Mouse (Mus musculus) bone marrow, adult 2 months (tissue): ENCODE data around the gene Tmx4.

Experiments
- CTCF ChIP-seq: fragments of 200-500 bp; IDR thresholded peaks from 2 replicates; pipeline ENCODE4 v1.5.1; 2011; ENCODE audit warnings: low read length, control low read depth; ENCODE audit not compliant: control insufficient read depth, insufficient read depth
- POLR2A ChIP-seq: fragments of 200-500 bp; IDR thresholded peaks from 2 replicates; pipeline ENCODE4 v1.6.1; 2011; ENCODE audit warnings: low read depth, mild to moderate bottlenecking, control low read depth, low read length, borderline replicate concordance; ENCODE audit not compliant: control insufficient read depth

DNA sequence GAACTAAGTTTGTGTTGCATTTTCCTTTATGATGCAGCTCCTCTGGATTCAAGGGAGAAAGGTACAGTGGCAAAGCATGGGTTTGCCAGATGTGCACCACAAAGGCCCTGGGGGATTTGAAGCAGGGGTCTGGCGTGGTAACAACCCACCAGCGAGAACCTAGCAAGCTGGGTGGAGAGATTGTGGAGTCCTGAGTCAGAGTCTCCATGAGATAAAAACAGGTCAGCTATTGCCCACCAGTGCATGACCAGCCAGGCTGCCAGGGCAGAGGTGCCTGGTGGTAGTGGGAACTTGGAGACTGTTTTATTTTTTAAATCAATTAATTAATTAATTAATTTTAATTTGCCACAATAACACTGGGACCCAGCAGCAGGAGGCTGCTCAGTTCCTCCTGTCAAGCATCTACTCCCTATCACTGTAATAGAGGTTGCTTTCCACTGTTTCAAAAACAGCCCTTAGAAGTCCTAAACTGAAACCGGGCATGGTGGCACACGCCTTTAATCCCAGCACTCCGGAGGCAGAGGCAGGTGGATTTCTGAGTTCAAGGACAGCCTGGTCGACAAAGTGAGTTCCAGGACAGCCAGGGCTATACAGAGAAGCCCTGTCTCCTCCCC is 52.8 kb downstream of the Tmx4 start:
- TF ChIP-seq POLR2A, result no peak
- TF ChIP-seq CTCF, result no peak
